Mouse (Mus musculus) thymus, adult 2 months (tissue): ENCODE results near the gene Stox1.

ENCODE experiments used
- CTCF ChIP-seq: fragments of 200-500 bp; IDR thresholded peaks from 2 replicates; pipeline ENCODE4 v1.5.1; 2012; ENCODE audit warnings: mild to moderate bottlenecking, control low read depth, low read length, moderate library complexity, borderline replicate concordance; ENCODE audit not compliant: control insufficient read depth, poor library complexity, insufficient read depth; ENCODE audit errors: extremely low read depth
- POLR2A ChIP-seq: fragments of 200-500 bp; IDR thresholded peaks from 2 replicates; pipeline ENCODE4 v1.6.1; 2012; ENCODE audit warnings: mild to moderate bottlenecking, low read length, control low read depth, moderate library complexity; ENCODE audit not compliant: control insufficient read depth, poor library complexity, insufficient read depth; ENCODE audit errors: extremely low read depth

DNA sequence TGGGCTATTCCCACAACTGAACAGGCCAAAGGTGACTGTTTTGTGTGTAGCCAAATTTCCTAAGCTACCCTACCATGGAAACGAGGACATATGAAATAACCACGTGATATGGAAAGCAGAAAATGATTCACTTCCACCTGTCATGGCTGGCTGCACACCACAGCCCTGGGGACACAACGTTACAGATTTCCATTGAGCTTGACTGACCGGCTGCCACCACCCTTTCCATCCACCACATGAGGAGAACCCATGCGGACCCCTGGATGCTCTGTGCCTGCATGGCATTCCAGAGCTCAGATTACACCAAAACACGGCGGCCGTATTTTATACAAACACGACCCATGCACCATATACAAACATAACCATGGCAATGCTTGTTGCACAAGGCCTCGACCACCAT, 12.5 kb downstream of the Stox1 start:
- TF ChIP-seq POLR2A: no peak
- TF ChIP-seq CTCF: no peak
